In the genomic region with DNA sequence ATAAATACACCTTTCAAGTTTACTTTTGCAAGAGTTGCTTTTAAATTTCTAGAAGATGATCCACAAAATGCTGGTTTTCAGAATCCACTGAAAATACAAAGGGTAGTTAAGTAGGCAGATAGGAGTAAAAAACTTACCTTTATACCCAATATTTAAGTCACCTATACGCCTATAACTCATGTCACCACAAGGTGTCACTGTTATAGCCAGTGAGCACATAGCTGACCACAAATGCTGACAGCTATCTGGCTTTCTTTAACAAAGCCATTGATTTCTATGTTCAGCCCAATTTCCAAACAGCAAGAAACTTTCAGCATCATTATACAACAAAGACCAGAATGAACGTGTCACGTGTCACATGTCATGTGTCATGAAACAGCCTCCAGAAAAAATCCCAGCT, we compare ENCODE assay signal across 14 mouse cellular contexts. TPM values are rescaled to one million over a fixed set of nuclear protein-coding genes. Genes with fewer than 3 reads are reported as not detected.
DNase-seq lines count a peak whose midpoint lies in the region; ATAC-seq and TF ChIP-seq lines count a peak whose summit lies in the region.
"Had no signal": no experiment of that assay in that cellular context is flagged by ENCODE, and none has a peak within 500 bp of the region (broad histone marks: within the 10 kb centered on the region; RNA-seq: fewer than 3 reads in every experiment).

No protein-coding gene starts in this region.

- no peak overlapping the region for H3K27ac ChIP-seq in kidney, adult 2 months (ENCODE audit: insufficient read depth, low read depth, low read length)
- H3K27ac ChIP-seq: forebrain, embryonic 12.5 days; limb, embryonic 12.5 days had no signal

- no peaks in the 10 kb centered on the region for H3K4me1 ChIP-seq in kidney, adult 2 months (ENCODE audit: control insufficient read depth, insufficient read depth, low read length)
- H3K4me1 ChIP-seq: forebrain, embryonic 12.5 days; heart, embryonic 12.5 days; limb, embryonic 12.5 days had no signal

- DNase-seq in kidney, adult 2 months = peak; percentile 4
- DNase-seq in kidney, adult 11 months = no peak
- DNase-seq in 3T3-L1 (ENCODE audit: low read depth, low spot score) = peak; percentile 44
- DNase-seq in embryo, embryonic 11 days = peak; percentile 25
- no peak for DNase-seq in adrenal gland, adult 18-20 months (ENCODE audit: low spot score in 2 of 2)
- DNase-seq in gastrocnemius, postnatal 4 days (ENCODE audit: low spot score in 2 of 2) = no peak
- DNase-seq: cerebellum, adult 2 months; kidney, postnatal 14 days; thymus, postnatal 36 days had no signal

- WGBS in kidney, adult 2 months = 15% methylated on average over 3 of the region's 3 CpGs

- no peaks in the 10 kb centered on the region for H3K36me3 ChIP-seq in kidney, adult 2 months (ENCODE audit: control insufficient read depth, insufficient read depth, low read length)
- H3K36me3 ChIP-seq: forebrain, embryonic 12.5 days; heart, embryonic 12.5 days; limb, embryonic 12.5 days had no signal

- H3K4me3 ChIP-seq in kidney, adult 2 months (ENCODE audit: insufficient read depth, low read depth, low read length) = no peak overlapping the region
- H3K4me3 ChIP-seq: forebrain, embryonic 12.5 days; heart, embryonic 12.5 days; limb, embryonic 12.5 days had no signal

- ATAC-seq in CD4-positive, CD25-positive, alpha-beta regulatory T cell, adult 4 months = peak; percentile 84
- ATAC-seq in frontal cortex, adult (ENCODE audit: low TSS enrichment) = no peak

- no peaks in the 10 kb centered on the region for H3K27me3 ChIP-seq in kidney, adult 2 months (replicated peaks; ENCODE audit: control insufficient read depth, insufficient read depth, low read length)
- H3K27me3 ChIP-seq: forebrain, embryonic 12.5 days; heart, embryonic 12.5 days; limb, embryonic 12.5 days had no signal

- no peak for TF ChIP-seq POLR2A in kidney, adult 2 months (IDR thresholded peaks at IDR 0.05; ENCODE audit: low read depth, low read length)

- TF ChIP-seq CTCF in kidney, adult 2 months (conservative IDR thresholded peaks at IDR 0.05; ENCODE audit: insufficient read depth, insufficient read length, low read depth, low read length) = no peak

RNA-seq across cellular contexts. Expression of a gene that starts 2.1 kb away (rescaled TPM):
- polyA plus RNA-seq in kidney, adult 2 months (2012; rRNA removed) = not detected in 2 replicates
- polyA plus RNA-seq in CD4-positive, CD25-positive, alpha-beta regulatory T cell, adult 4 months (2017; shearing (Covaris generic)) = not detected
- under 1 TPM in 1 of 2 experiments, not detected in 1; 0.76 TPM for total RNA-seq in adrenal gland, adult 18-20 months (2021)
- total RNA-seq in gastrocnemius, postnatal 4 days (2021) = not detected
- polyA plus RNA-seq: forebrain, embryonic 12.5 days; heart, embryonic 12.5 days; limb, embryonic 12.5 days had no signal

Comparison
In these comparisons a context has a peak if more than half of its experiments do, and no peak if none do; other contexts are left out.
1. DNase-seq: peak in kidney, adult 2 months (single experiment), 3T3-L1 (single experiment) and embryo, embryonic 11 days (single experiment); none in kidney, adult 11 months (single experiment), adrenal gland, adult 18-20 months (0 of 2) and gastrocnemius, postnatal 4 days (0 of 2).